ENCODE assay signal across 41 mouse cellular contexts in genomic region chr15:10306461-10306860, GRCm38 (mm10). TPM values are rescaled to one million over a fixed set of nuclear protein-coding genes. Genes with fewer than 3 reads are reported as not detected.
DNase-seq lines count a peak whose midpoint lies in the region; ATAC-seq and TF ChIP-seq lines count a peak whose summit lies in the region.
"Had no signal": no experiment of that assay in that cellular context is flagged by ENCODE, and none has a peak within 500 bp of the region (broad histone marks: within the 10 kb centered on the region; RNA-seq: fewer than 3 reads in every experiment).

No protein-coding gene starts in this region.

- no peak overlapping the region for H3K4me3 ChIP-seq in forebrain, embryonic 15.5 days
- no peak overlapping the region for H3K4me3 ChIP-seq in forebrain, embryonic 11.5 days (ENCODE audit: low read depth, low read length)
- no peak overlapping the region for H3K4me3 ChIP-seq in intestine, embryonic 16.5 days (ENCODE audit: low read length)
- H3K4me3 ChIP-seq: embryonic facial prominence, embryonic 13.5 days; hindbrain, embryonic 10.5 days; hindbrain, embryonic 15.5 days; liver, embryonic 12.5 days; neural tube, embryonic 12.5 days had no signal

- no peak for TF ChIP-seq CTCF in brain, embryonic 14.5 days (IDR thresholded peaks at IDR 0.05; ENCODE audit: borderline replicate concordance, extremely low read depth, insufficient read depth, insufficient read length)

- H3K4me2 ChIP-seq in forebrain, embryonic 15.5 days (replicated peaks), result no peak overlapping the region
- no peak overlapping the region for H3K4me2 ChIP-seq in forebrain, embryonic 11.5 days (ENCODE audit: low read depth, low read length, severe bottlenecking)
- H3K4me2 ChIP-seq in intestine, embryonic 16.5 days (ENCODE audit: low read depth, low read length), result no peak overlapping the region
- H3K4me2 ChIP-seq: embryonic facial prominence, embryonic 13.5 days; hindbrain, embryonic 15.5 days; liver, embryonic 12.5 days; midbrain, embryonic 11.5 days; neural tube, embryonic 12.5 days had no signal

- no peaks in the 10 kb centered on the region for H3K9me3 ChIP-seq in forebrain, embryonic 15.5 days
- no peaks in the 10 kb centered on the region for H3K9me3 ChIP-seq in forebrain, embryonic 11.5 days (ENCODE audit: control insufficient read depth, low read length)
- no peaks in the 10 kb centered on the region for H3K9me3 ChIP-seq in intestine, embryonic 16.5 days (ENCODE audit: control insufficient read depth, low read length)
- H3K9me3 ChIP-seq: embryonic facial prominence, embryonic 13.5 days; hindbrain, embryonic 10.5 days; hindbrain, embryonic 15.5 days; liver, embryonic 12.5 days; neural tube, embryonic 12.5 days had no signal

- peak; percentile 78 for ATAC-seq in forebrain, embryonic 15.5 days (replicated peaks)
- ATAC-seq in forebrain, embryonic 11.5 days (replicated peaks; ENCODE audit: low FRiP score), result no peak
- ATAC-seq in intestine, embryonic 16.5 days, result no peak
- ATAC-seq: liver, embryonic 12.5 days; liver, postnatal 0 days; midbrain, embryonic 16.5 days; Patski had no signal

- no peaks in the 10 kb centered on the region for H3K4me1 ChIP-seq in forebrain, embryonic 15.5 days
- no peaks in the 10 kb centered on the region for H3K4me1 ChIP-seq in forebrain, embryonic 11.5 days (replicated peaks; ENCODE audit: control insufficient read depth, insufficient read depth, low read length)
- H3K4me1 ChIP-seq in intestine, embryonic 16.5 days (ENCODE audit: control insufficient read depth, insufficient read depth, low read length), result no peaks in the 10 kb centered on the region
- H3K4me1 ChIP-seq: embryonic facial prominence, embryonic 13.5 days; hindbrain, embryonic 10.5 days; hindbrain, embryonic 15.5 days; liver, embryonic 12.5 days; neural tube, embryonic 12.5 days had no signal

- H3K27ac ChIP-seq in forebrain, embryonic 15.5 days (replicated peaks), result no peak overlapping the region
- H3K27ac ChIP-seq in forebrain, embryonic 11.5 days (ENCODE audit: low read depth, low read length), result no peak overlapping the region
- H3K27ac ChIP-seq in intestine, embryonic 16.5 days (ENCODE audit: low read length), result no peak overlapping the region
- H3K27ac ChIP-seq: embryonic facial prominence, embryonic 13.5 days; hindbrain, embryonic 10.5 days; hindbrain, embryonic 15.5 days; liver, embryonic 12.5 days; neural tube, embryonic 12.5 days; stomach, postnatal 0 days had no signal

- no peak for DNase-seq in forebrain, embryonic 11.5 days (ENCODE audit: low spot score)
- peak; percentile 12 for DNase-seq in layer of hippocampus, adult 9-10 months (ENCODE audit: low spot score)
- no peak for DNase-seq in layer of hippocampus, postnatal 36 days
- peak; percentile 44 for DNase-seq in brain, embryonic 14.5 days (ENCODE audit: low read depth)
- peak; percentile 26 for DNase-seq in telencephalon, adult 2 months (ENCODE audit: low read depth, low spot score)
- DNase-seq: adrenal gland, postnatal 10 days; cerebellum, adult 18-20 months; cerebellum, postnatal 10 days; heart, postnatal 14 days; kidney, adult 2 months; kidney, postnatal 36 days; liver, postnatal 0 days; lung, postnatal 36 days; right cerebral cortex, adult 18-20 months; thymus, adult 2 months; thymus, postnatal 36 days had no signal

- H3K9ac ChIP-seq in forebrain, embryonic 15.5 days (replicated peaks), result no peak overlapping the region
- H3K9ac ChIP-seq in forebrain, embryonic 11.5 days (ENCODE audit: low read length), result no peak overlapping the region
- H3K9ac ChIP-seq in intestine, embryonic 16.5 days (ENCODE audit: low read depth, low read length), result no peak overlapping the region
- H3K9ac ChIP-seq: embryonic facial prominence, embryonic 13.5 days; hindbrain, embryonic 15.5 days; liver, embryonic 12.5 days; liver, postnatal 0 days; neural tube, embryonic 12.5 days had no signal

- TF ChIP-seq POLR2A in brain, embryonic 14.5 days (IDR thresholded peaks at IDR 0.05; ENCODE audit: borderline replicate concordance, extremely low read depth, insufficient read depth, insufficient read length, poor library complexity, severe bottlenecking), result no peak

- 84% methylated on average over 1 of the region's 1 CpGs for WGBS in forebrain, embryonic 15.5 days
- 95% methylated on average over 1 of the region's 1 CpGs for WGBS in forebrain, embryonic 11.5 days
- 85% methylated on average over 1 of the region's 1 CpGs for WGBS in intestine, embryonic 16.5 days

- H3K27me3 ChIP-seq in forebrain, embryonic 15.5 days, result no peaks in the 10 kb centered on the region
- no peaks in the 10 kb centered on the region for H3K27me3 ChIP-seq in forebrain, embryonic 11.5 days (ENCODE audit: control insufficient read depth, insufficient read depth, low read length)
- no peaks in the 10 kb centered on the region for H3K27me3 ChIP-seq in intestine, embryonic 16.5 days (replicated peaks; ENCODE audit: control insufficient read depth, insufficient read depth, low read length)
- H3K27me3 ChIP-seq: embryonic facial prominence, embryonic 13.5 days; hindbrain, embryonic 15.5 days; liver, embryonic 12.5 days; neural tube, embryonic 12.5 days had no signal

- no peaks in the 10 kb centered on the region for H3K36me3 ChIP-seq in forebrain, embryonic 15.5 days
- H3K36me3 ChIP-seq in forebrain, embryonic 11.5 days (ENCODE audit: control insufficient read depth, insufficient read depth, low read length), result no peaks in the 10 kb centered on the region
- no peaks in the 10 kb centered on the region for H3K36me3 ChIP-seq in intestine, embryonic 16.5 days (ENCODE audit: control insufficient read depth, insufficient read depth, low read length)
- H3K36me3 ChIP-seq: embryonic facial prominence, embryonic 13.5 days; hindbrain, embryonic 10.5 days; hindbrain, embryonic 15.5 days; liver, embryonic 12.5 days; neural tube, embryonic 12.5 days had no signal

RNA-seq across cellular contexts. Expression of gene Gm21973, which starts 18.7 kb away (rescaled TPM):
- not detected in 2 replicates for polyA plus RNA-seq in forebrain, embryonic 15.5 days (2015; fragmentation: Nextera tagmentation; extraction: Ambion mirVana)
- not detected in 2 replicates for polyA plus RNA-seq in forebrain, embryonic 11.5 days (2014; fragmentation: Nextera tagmentation; extraction: Ambion mirVana)
- not detected for total RNA-seq in layer of hippocampus, postnatal 36 days (2021)
- polyA plus RNA-seq in brain, embryonic 14.5 days (2012; rRNA removed), result not detected in 2 replicates
- 0.54 TPM in 1 of 2 replicates, not detected in the other for polyA plus RNA-seq in intestine, embryonic 16.5 days (2015; fragmentation: Nextera tagmentation; extraction: Ambion mirVana)
- total RNA-seq: adrenal gland, postnatal 10 days; common myeloid progenitor, adult 5-6 weeks; gastrocnemius, adult 8-10 months; gastrocnemius, postnatal 4 days; heart, adult 8-10 months; heart, postnatal 14 days; left cerebral cortex, adult 18-20 months; left cerebral cortex, postnatal 36 days; megakaryocyte, adult 5-6 weeks; MEL had no signal
- polyA plus RNA-seq: embryonic facial prominence, embryonic 13.5 days; heart, embryonic 14.5 days; hindbrain, embryonic 10.5 days; hindbrain, embryonic 15.5 days; intestine, embryonic 14.5 days; kidney, adult 2 months; kidney, embryonic 16.5 days; limb, embryonic 14.5 days; liver, embryonic 12.5 days; liver, postnatal 0 days; lung, embryonic 16.5 days; midbrain, embryonic 11.5 days; midbrain, embryonic 16.5 days; neural tube, embryonic 12.5 days; Patski; spleen, adult 2 months; stomach, postnatal 0 days; thymus, adult 2 months had no signal

RNA-seq across cellular contexts. Expression of gene Agxt2, which starts 51.9 kb away (rescaled TPM):
- polyA plus RNA-seq in forebrain, embryonic 15.5 days (2015; fragmentation: Nextera tagmentation; extraction: Ambion mirVana), result not detected in 2 replicates
- polyA plus RNA-seq in forebrain, embryonic 11.5 days (2014; fragmentation: Nextera tagmentation; extraction: Ambion mirVana), result not detected in 2 replicates
- total RNA-seq in layer of hippocampus, postnatal 36 days (2021), result not detected
- not detected in 2 replicates for polyA plus RNA-seq in brain, embryonic 14.5 days (2012; rRNA removed)
- 0.33 and 0.44 TPM in 2 replicates for polyA plus RNA-seq in intestine, embryonic 16.5 days (2015; fragmentation: Nextera tagmentation; extraction: Ambion mirVana)
- total RNA-seq: common myeloid progenitor, adult 5-6 weeks; gastrocnemius, adult 8-10 months; heart, adult 8-10 months; heart, postnatal 14 days; left cerebral cortex, adult 18-20 months; left cerebral cortex, postnatal 36 days; megakaryocyte, adult 5-6 weeks; MEL had no signal
- polyA plus RNA-seq: embryonic facial prominence, embryonic 13.5 days; heart, embryonic 14.5 days; hindbrain, embryonic 10.5 days; hindbrain, embryonic 15.5 days; intestine, embryonic 14.5 days; limb, embryonic 14.5 days; midbrain, embryonic 11.5 days; midbrain, embryonic 16.5 days; neural tube, embryonic 12.5 days; Patski; spleen, adult 2 months; stomach, postnatal 0 days; thymus, adult 2 months had no signal

Comparison
In these comparisons a context has a peak if more than half of its experiments do, and no peak if none do; other contexts are left out.
1. DNase-seq: peak in layer of hippocampus, adult 9-10 months (single experiment), brain, embryonic 14.5 days (single experiment) and telencephalon, adult 2 months (single experiment); none in forebrain, embryonic 11.5 days (single experiment) and layer of hippocampus, postnatal 36 days (0 of 2).